In genomic region chr1:172247679-172248078, GRCm38 (mm10) we compare ENCODE assay signal across 8 mouse cellular contexts. TPM values are rescaled to one million over a fixed set of nuclear protein-coding genes. Genes with fewer than 3 reads are reported as not detected.
DNase-seq lines count a peak whose midpoint lies in the region; ATAC-seq lines count a peak whose summit lies in the region.

No protein-coding gene starts in this region.

- H3K4me2 ChIP-seq in heart, embryonic 15.5 days = no peak overlapping the region
- no peak overlapping the region for H3K4me2 ChIP-seq in embryonic facial prominence, embryonic 11.5 days (ENCODE audit: low read depth, low read length)

- DNase-seq in heart, adult 9 months (ENCODE audit: low spot score in 2 of 2) = no peak
- peak; percentile 53 for DNase-seq in ES-CJ7 (ENCODE audit: low read depth, low spot score)
- DNase-seq in embryonic facial prominence, embryonic 11.5 days (ENCODE audit: low spot score) = peak; percentile 61
- peak; percentile 57 for DNase-seq in induced T-regulatory cell, adult 2 months (ENCODE audit: low read depth)
- peak; percentile 57 to 61 for DNase-seq in thymus, postnatal 36 days
- DNase-seq in frontal cortex, adult 2 months (ENCODE audit: extremely low spot score in 1 of 2, low spot score in 1 of 2) = no peak

- no peak overlapping the region for H3K9ac ChIP-seq in heart, embryonic 15.5 days
- H3K9ac ChIP-seq in embryonic facial prominence, embryonic 11.5 days (replicated peaks; ENCODE audit: low read length) = no peak overlapping the region

- H3K27me3 ChIP-seq in heart, embryonic 15.5 days = no peaks in the 10 kb centered on the region
- peaks cover 2% of the 10 kb centered on the region; the same call in 1 of the 2 replicates for H3K27me3 ChIP-seq in embryonic facial prominence, embryonic 11.5 days (ENCODE audit: control insufficient read depth, insufficient read depth, low read length)

- ATAC-seq in heart, embryonic 15.5 days (replicated peaks; ENCODE audit: insufficient number of reproducible peaks, insufficient read depth, low FRiP score, low read depth) = peak; percentile 45; the same call in 1 of the 2 replicates
- ATAC-seq in embryonic facial prominence, embryonic 11.5 days (replicated peaks; ENCODE audit: insufficient number of reproducible peaks, low FRiP score, low TSS enrichment, low read depth) = peak; percentile 35; the same call in 1 of the 2 replicates
- 0 out of 2 replicates have a peak, but pooled peaks have one; percentile 42 for ATAC-seq in megakaryocyte-erythroid progenitor cell, adult 5-6 weeks (replicated peaks; ENCODE audit: low FRiP score, low TSS enrichment, poor library complexity, severe bottlenecking)

- peaks cover 22% of the 10 kb centered on the region for H3K4me1 ChIP-seq in heart, embryonic 15.5 days (replicated peaks)
- H3K4me1 ChIP-seq in embryonic facial prominence, embryonic 11.5 days (ENCODE audit: control insufficient read depth, insufficient read depth, low read length) = no peaks in the 10 kb centered on the region

- no peak overlapping the region for H3K4me3 ChIP-seq in heart, embryonic 15.5 days
- H3K4me3 ChIP-seq in embryonic facial prominence, embryonic 11.5 days (ENCODE audit: low read depth, low read length) = no peak overlapping the region

- H3K36me3 ChIP-seq in heart, embryonic 15.5 days = no peaks in the 10 kb centered on the region
- H3K36me3 ChIP-seq in embryonic facial prominence, embryonic 11.5 days (replicated peaks; ENCODE audit: control insufficient read depth, insufficient read depth, low read depth, low read length) = no peaks in the 10 kb centered on the region

- 39% methylated on average over 2 of the region's 2 CpGs for WGBS in heart, embryonic 15.5 days
- WGBS in embryonic facial prominence, embryonic 11.5 days = 37% methylated on average over 2 of the region's 2 CpGs

- no peaks in the 10 kb centered on the region for H3K9me3 ChIP-seq in heart, embryonic 15.5 days (replicated peaks)
- no peaks in the 10 kb centered on the region for H3K9me3 ChIP-seq in embryonic facial prominence, embryonic 11.5 days (replicated peaks; ENCODE audit: control insufficient read depth, low read length)

- H3K27ac ChIP-seq in heart, embryonic 15.5 days = no peak overlapping the region
- H3K27ac ChIP-seq in embryonic facial prominence, embryonic 11.5 days (replicated peaks; ENCODE audit: low read depth, low read length) = no peak overlapping the region

RNA-seq across cellular contexts. Expression of gene Atp1a4, which starts 10.5 kb away (rescaled TPM):
- polyA plus RNA-seq in heart, embryonic 15.5 days (2015; fragmentation: Nextera tagmentation; extraction: Ambion mirVana) = 0.10 and 0.28 TPM in 2 replicates
- polyA plus RNA-seq in embryonic facial prominence, embryonic 11.5 days (2014; fragmentation: Nextera tagmentation; extraction: Ambion mirVana) = not detected in 2 replicates
- total RNA-seq in megakaryocyte-erythroid progenitor cell, adult 5-6 weeks (2014; fragmentation: Nextera tagmentation) = not detected in 2 replicates
- not detected in 2 replicates for total RNA-seq in megakaryocyte-erythroid progenitor cell, adult 5-6 weeks (2017)
- polyA plus RNA-seq in frontal cortex, adult 2 months (2012; rRNA removed) = not detected in 2 replicates

RNA-seq across cellular contexts. Expression of gene Igsf8, which starts 13.8 kb away (rescaled TPM):
- 20.6 and 35.4 TPM in 2 replicates for polyA plus RNA-seq in heart, embryonic 15.5 days (2015; fragmentation: Nextera tagmentation; extraction: Ambion mirVana)
- polyA plus RNA-seq in embryonic facial prominence, embryonic 11.5 days (2014; fragmentation: Nextera tagmentation; extraction: Ambion mirVana) = 30.1 and 36.7 TPM in 2 replicates
- total RNA-seq in megakaryocyte-erythroid progenitor cell, adult 5-6 weeks (2014; fragmentation: Nextera tagmentation) = 9.3 and 23.6 TPM in 2 replicates
- 9.7 and 16.4 TPM in 2 replicates for total RNA-seq in megakaryocyte-erythroid progenitor cell, adult 5-6 weeks (2017)
- polyA plus RNA-seq in frontal cortex, adult 2 months (2012; rRNA removed) = 230 and 251 TPM in 2 replicates

RNA-seq across cellular contexts. Expression of gene Casq1, which starts 28.0 kb away (rescaled TPM):
- polyA plus RNA-seq in heart, embryonic 15.5 days (2015; fragmentation: Nextera tagmentation; extraction: Ambion mirVana) = 96.7 and 102 TPM in 2 replicates
- polyA plus RNA-seq in embryonic facial prominence, embryonic 11.5 days (2014; fragmentation: Nextera tagmentation; extraction: Ambion mirVana) = 1.7 and 2.3 TPM in 2 replicates
- not detected in 2 replicates for total RNA-seq in megakaryocyte-erythroid progenitor cell, adult 5-6 weeks (2014; fragmentation: Nextera tagmentation)
- total RNA-seq in megakaryocyte-erythroid progenitor cell, adult 5-6 weeks (2017) = not detected in 2 replicates
- polyA plus RNA-seq in frontal cortex, adult 2 months (2012; rRNA removed) = 1.4 TPM in 2 replicates

RNA-seq across cellular contexts. Expression of gene Pea15a, which starts 41.1 kb away (rescaled TPM):
- polyA plus RNA-seq in heart, embryonic 15.5 days (2015; fragmentation: Nextera tagmentation; extraction: Ambion mirVana) = 165 and 179 TPM in 2 replicates
- 121 and 123 TPM in 2 replicates for polyA plus RNA-seq in embryonic facial prominence, embryonic 11.5 days (2014; fragmentation: Nextera tagmentation; extraction: Ambion mirVana)
- 0.50 and 4.7 TPM in 2 replicates for total RNA-seq in megakaryocyte-erythroid progenitor cell, adult 5-6 weeks (2014; fragmentation: Nextera tagmentation)
- 2.0 TPM in 1 of 2 replicates, not detected in the other for total RNA-seq in megakaryocyte-erythroid progenitor cell, adult 5-6 weeks (2017)
- polyA plus RNA-seq in frontal cortex, adult 2 months (2012; rRNA removed) = 538 and 542 TPM in 2 replicates

RNA-seq across cellular contexts. Expression of gene Atp1a2, which starts 50.2 kb away (rescaled TPM):
- polyA plus RNA-seq in heart, embryonic 15.5 days (2015; fragmentation: Nextera tagmentation; extraction: Ambion mirVana) = 17.4 and 17.9 TPM in 2 replicates
- 0.60 and 0.65 TPM in 2 replicates for polyA plus RNA-seq in embryonic facial prominence, embryonic 11.5 days (2014; fragmentation: Nextera tagmentation; extraction: Ambion mirVana)
- not detected in 2 replicates for total RNA-seq in megakaryocyte-erythroid progenitor cell, adult 5-6 weeks (2014; fragmentation: Nextera tagmentation)
- not detected in 2 replicates for total RNA-seq in megakaryocyte-erythroid progenitor cell, adult 5-6 weeks (2017)
- 495 and 562 TPM in 2 replicates for polyA plus RNA-seq in frontal cortex, adult 2 months (2012; rRNA removed)

Comparison
In these comparisons a context has a peak if more than half of its experiments do, and no peak if none do; other contexts are left out.
1. DNase-seq: peak in ES-CJ7 (single experiment), embryonic facial prominence, embryonic 11.5 days (single experiment), induced T-regulatory cell, adult 2 months (single experiment) and thymus, postnatal 36 days (2 of 2); none in heart, adult 9 months (0 of 2) and frontal cortex, adult 2 months (0 of 2).
2. RNA of gene Casq1, which starts 28.0 kb away (polyA plus RNA-seq): 96.7 to 102 TPM in heart, embryonic 15.5 days; 1.7 to 2.3 TPM in embryonic facial prominence, embryonic 11.5 days and 1.4 TPM in frontal cortex, adult 2 months; every median in the first group is over 10 times any median in the second.
3. Peak in every context shown above with its lines, with median percentiles within 50 percentile points of each other: ATAC-seq.